Mouse (Mus musculus) lung, adult 2 months (tissue): ENCODE results near the gene Ociad1.

ENCODE experiments used
- CTCF ChIP-seq: fragments of 200-500 bp; IDR thresholded peaks from 2 replicates; pipeline ENCODE4 v1.5.1; 2011; ENCODE audit warnings: mild to moderate bottlenecking, low read length, control low read depth; ENCODE audit not compliant: insufficient read depth
- POLR2A ChIP-seq: fragments of 200-500 bp; IDR thresholded peaks from 2 replicates; pipeline ENCODE4 v1.6.1; 2011; ENCODE audit warnings: low read depth, mild to moderate bottlenecking, control low read depth, low read length, borderline replicate concordance; ENCODE audit errors: extremely low read depth

GRCm38 (mm10) chr5:73254660-73255059, 37.9 kb upstream of the Ociad1 start:
- no peak for TF ChIP-seq CTCF
- no peak for TF ChIP-seq POLR2A
